Mouse (Mus musculus) limb, embryonic 14.5 days (tissue): Measurements from ENCODE around the gene Ajap1. TPM values are rescaled to one million over a fixed set of nuclear protein-coding genes. Genes with fewer than 3 reads are reported as not detected.

ENCODE experiments used
- ATAC-seq: fragments of 200-750 bp; cut with Nextera tagmentation; 2 replicates; pipeline ENCODE4 v1.8.0; 2017; ENCODE audit warnings: low read depth, moderate number of reproducible peaks, moderate TSS enrichment; ENCODE audit not compliant: low FRiP score
- DNase-seq: peaks from one replicate; pipeline ENCODE4 v3.0.0-alpha.2; 2015; ENCODE audit warnings: low spot score
- H3K27ac ChIP-seq: fragments of 300-500 bp; sonication (generic); replicated peaks from 2 replicates; pipeline ENCODE4 v1.5.1; 2014; ENCODE audit warnings: low read depth, mild to moderate bottlenecking, low read length, moderate library complexity, mixed read lengths
- H3K27me3 ChIP-seq: fragments of 300-500 bp; sonication (generic); 2 replicates; pipeline ENCODE4 v1.6.1; 2014; ENCODE audit warnings: low read length, mixed read lengths; ENCODE audit not compliant: control insufficient read depth, insufficient read depth
- H3K36me3 ChIP-seq: fragments of 300-500 bp; sonication (generic); 2 replicates; pipeline ENCODE4 v1.6.1; 2014; ENCODE audit warnings: mild to moderate bottlenecking, low read length, moderate library complexity, mixed read lengths; ENCODE audit not compliant: control insufficient read depth, insufficient read depth
- H3K4me1 ChIP-seq: fragments of 300-500 bp; sonication (generic); 2 replicates; pipeline ENCODE4 v1.6.1; 2014; ENCODE audit warnings: antibody characterized with exemption, low read length, mixed read lengths; ENCODE audit not compliant: control insufficient read depth, insufficient read depth
- H3K4me2 ChIP-seq: fragments of 300-500 bp; sonication (generic); replicated peaks from 2 replicates; pipeline ENCODE4 v1.6.1; 2014; ENCODE audit warnings: low read depth, mild to moderate bottlenecking, low read length, moderate library complexity; ENCODE audit not compliant: severe bottlenecking
- H3K4me3 ChIP-seq: fragments of 300-500 bp; sonication (generic); replicated peaks from 2 replicates; pipeline ENCODE4 v1.5.1; 2014; ENCODE audit warnings: low read length
- H3K9ac ChIP-seq: fragments of 300-500 bp; sonication (generic); 2 replicates; pipeline ENCODE4 v1.6.1; 2014; ENCODE audit warnings: mild to moderate bottlenecking, low read depth, low read length, moderate library complexity; ENCODE audit not compliant: severe bottlenecking
- H3K9me3 ChIP-seq: fragments of 300-500 bp; sonication (generic); 2 replicates; pipeline ENCODE4 v1.6.1; 2016; ENCODE audit warnings: low read length; ENCODE audit not compliant: control insufficient read depth
- POLR2A ChIP-seq: fragments of 200-500 bp; IDR thresholded peaks from 2 replicates; pipeline ENCODE4 v1.8.0; 2012; ENCODE audit warnings: inconsistent platforms, mild to moderate bottlenecking, moderate library complexity, borderline replicate concordance; ENCODE audit not compliant: insufficient read depth, insufficient read length; ENCODE audit errors: extremely low read depth
- WGBS: fragments of 180-500 bp; shearing (Covaris S2); extraction: QIAGEN DNeasy Blood & Tissue Kit; methylation state at CpG from one replicate; pipeline ENCODE4 v1.1.7; 2014; 5-methylcytosine and 5-hydroxymethylcytosine counted together
- polyA plus RNA-seq, 2 experiments: library from polyadenylated mRNA; depleted of rRNA in 1 of 2; stranded (reverse) in 1 of 2; unstranded in 1 of 2; fragments of >200 nt; fragmentation: Nextera tagmentation in 1 of 2; extraction: Ambion mirVana in 1 of 2; gene quantifications; 2 replicates each; pipeline versions ENCODE4 v1.2.1 to v1.2.3; 2012 to 2014

The Ajap1 gene
- polyA plus RNA-seq, 2 experiments: 0.41 to 1.6 TPM

- H3K9me3 ChIP-seq: no peaks in the 10 kb centered on the region
- no peak overlapping the region for H3K9ac ChIP-seq
- no peak for TF ChIP-seq POLR2A
- DNase-seq: no peak
- no peaks in the 10 kb centered on the region for H3K27me3 ChIP-seq
- no peaks in the 10 kb centered on the region for H3K4me1 ChIP-seq
- no peak overlapping the region for H3K4me3 ChIP-seq
- no peak overlapping the region for H3K27ac ChIP-seq
- no peak for ATAC-seq
- H3K4me2 ChIP-seq: no peak overlapping the region
- no peaks in the 10 kb centered on the region for H3K36me3 ChIP-seq
- 43% methylated on average over 5 of the region's 5 CpGs for WGBS
Observed at GRCm38 (mm10) chr4:153435917-153436316, 46.7 kb downstream of the Ajap1 start.

GRCm38 (mm10) chr4:153429971-153430370 is 52.6 kb downstream of the Ajap1 start:
- no peak for ATAC-seq
- H3K9ac ChIP-seq: no peak overlapping the region
- no peaks in the 10 kb centered on the region for H3K4me1 ChIP-seq
- WGBS: 94% methylated on average over 2 of the region's 2 CpGs
- peak; percentile 47 for DNase-seq
- no peak for TF ChIP-seq POLR2A
- H3K36me3 ChIP-seq: no peaks in the 10 kb centered on the region
- no peaks in the 10 kb centered on the region for H3K27me3 ChIP-seq
- H3K9me3 ChIP-seq: peaks cover 3% of the 10 kb centered on the region; the same call in 1 of the 2 replicates
- H3K27ac ChIP-seq: no peak overlapping the region
- H3K4me2 ChIP-seq: no peak overlapping the region
- H3K4me3 ChIP-seq: no peak overlapping the region

GRCm38 (mm10) chr4:153425961-153426656 is 56.5 kb downstream of the Ajap1 start:
- no peak overlapping the region for H3K27ac ChIP-seq
- WGBS: 76% methylated on average over 16 of the region's 16 CpGs
- peaks cover 3% of the 10 kb centered on the region; the same call in 1 of the 2 replicates for H3K9me3 ChIP-seq
- ATAC-seq (no peak), DNase-seq (no peak)
- H3K4me1 ChIP-seq: no peaks in the 10 kb centered on the region
- H3K36me3 ChIP-seq: no peaks in the 10 kb centered on the region
- H3K4me3 ChIP-seq: no peak overlapping the region
- no peak for TF ChIP-seq POLR2A
- H3K27me3 ChIP-seq: no peaks in the 10 kb centered on the region
- no peak overlapping the region for H3K9ac ChIP-seq
- no peak overlapping the region for H3K4me2 ChIP-seq

- no peak for ATAC-seq
- no peak overlapping the region for H3K9ac ChIP-seq
- no peak overlapping the region for H3K27ac ChIP-seq
- no peak overlapping the region for H3K4me2 ChIP-seq
- H3K4me1 ChIP-seq: no peaks in the 10 kb centered on the region
- H3K9me3 ChIP-seq: no peaks in the 10 kb centered on the region
- no peaks in the 10 kb centered on the region for H3K27me3 ChIP-seq
- no peak overlapping the region for H3K4me3 ChIP-seq
- H3K36me3 ChIP-seq: no peaks in the 10 kb centered on the region
- TF ChIP-seq POLR2A: no peak
- WGBS: 78% methylated on average over 10 of the region's 10 CpGs
- no peak for DNase-seq
Observed at GRCm38 (mm10) chr4:153424324-153424723, 58.3 kb downstream of the Ajap1 start.

- Histone ChIP-seq H3K36me3 (no peaks in the 10 kb centered on the region), H3K4me3 (no peak overlapping the region), H3K4me2 (peak overlapping the region; percentile 37), H3K4me1 (no peaks in the 10 kb centered on the region; the same call in 1 of the 2 replicates), H3K27ac (no peak overlapping the region), H3K27me3 (no peaks in the 10 kb centered on the region), H3K9ac (no peak overlapping the region), H3K9me3 (no peaks in the 10 kb centered on the region)
- 3% methylated on average over 11 of the region's 12 CpGs for WGBS
- DNase-seq: no peak
- ATAC-seq: no peak
- TF ChIP-seq POLR2A: no peak
Observed at GRCm38 (mm10) chr4:153417926-153418325, 64.7 kb downstream of the Ajap1 start.
